Mouse (Mus musculus) embryonic fibroblast, embryonic 13.5 days (primary cell): ENCODE results near the gene Gm28778. TPM values are rescaled to one million over a fixed set of nuclear protein-coding genes. Genes with fewer than 3 reads are reported as not detected.
A peak's percentile ranks its signal among the peaks of the same experiment; 100 is the strongest.
"Not testable (repeated sequence)": the region's sequence is repeated elsewhere in the genome, so short reads cannot be mapped to it uniquely, and the experiment has no call there.

ENCODE experiments used
- H3K27ac ChIP-seq: 2 replicates; pipeline ENCODE4 v1.5.1; 2012; ENCODE audit warnings: low read length, control low read depth, inconsistent platforms; ENCODE audit not compliant: insufficient read depth
- H3K4me1 ChIP-seq: 2 replicates; pipeline ENCODE4 v1.6.1; 2011; ENCODE audit warnings: low read length; ENCODE audit not compliant: control insufficient read depth, insufficient read depth
- H3K4me3 ChIP-seq: 2 replicates; pipeline ENCODE4 v1.5.1; 2011; ENCODE audit warnings: mild to moderate bottlenecking, control low read depth, low read length; ENCODE audit not compliant: insufficient read depth
- CTCF ChIP-seq: IDR thresholded peaks from 2 replicates; pipeline ENCODE4 v1.5.1; 2011; ENCODE audit warnings: mild to moderate bottlenecking, control low read depth, low read length, moderate library complexity, borderline replicate concordance; ENCODE audit not compliant: insufficient read depth
- POLR2A ChIP-seq: IDR thresholded peaks from 2 replicates; pipeline ENCODE4 v1.6.1; 2011; ENCODE audit warnings: low read depth, mild to moderate bottlenecking, control low read depth, low read length, moderate library complexity
- polyA plus RNA-seq: library from polyadenylated mRNA; stranded (reverse); fragments of >200 nt; gene quantifications from 2 replicates; pipeline ENCODE4 v1.2.4, GENCODE M21; 2011; ENCODE audit warnings: low read depth; ENCODE audit not compliant: missing spikeins, insufficient read length

The Gm28778 gene
- polyA plus RNA-seq, 1 experiment = not detected

DNA sequence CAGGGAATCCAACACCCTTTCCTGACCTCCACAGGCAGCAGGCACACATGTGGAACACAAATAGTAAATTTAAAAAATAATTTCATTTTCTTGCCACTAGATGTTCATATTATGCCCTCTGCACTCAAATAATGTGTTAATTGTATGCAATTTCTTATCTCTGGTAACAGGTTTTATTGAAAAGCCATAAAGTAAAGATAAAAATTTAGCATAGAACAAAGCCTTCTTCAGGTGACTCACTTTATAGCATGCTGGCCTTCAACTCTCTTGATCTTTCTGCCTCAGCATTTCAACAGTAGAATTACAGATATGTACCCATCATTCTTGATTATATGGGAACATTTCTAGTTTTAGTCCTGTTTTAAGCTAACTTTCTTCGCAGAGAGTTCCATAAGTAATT lies 27.4 kb downstream of the Gm28778 start:
- no peaks in the 10 kb centered on the region for H3K4me1 ChIP-seq
- TF ChIP-seq POLR2A (no peak), CTCF (no peak)
- no peak overlapping the region for H3K4me3 ChIP-seq
- H3K27ac ChIP-seq = no peak overlapping the region

- TF ChIP-seq POLR2A (no peak), CTCF (no peak)
- no peaks in the 10 kb centered on the region for H3K4me1 ChIP-seq
- no peak overlapping the region for H3K4me3 ChIP-seq
- H3K27ac ChIP-seq = no peak overlapping the region
These were observed 28.1 kb downstream of the Gm28778 start for GRCm38 (mm10) chr1:53324827-53325494.

GRCm38 (mm10) chr1:53333527-53333926 lies 36.6 kb downstream of the Gm28778 start:
- H3K27ac ChIP-seq, H3K4me1 ChIP-seq, H3K4me3 ChIP-seq: not testable (repeated sequence)

DNA sequence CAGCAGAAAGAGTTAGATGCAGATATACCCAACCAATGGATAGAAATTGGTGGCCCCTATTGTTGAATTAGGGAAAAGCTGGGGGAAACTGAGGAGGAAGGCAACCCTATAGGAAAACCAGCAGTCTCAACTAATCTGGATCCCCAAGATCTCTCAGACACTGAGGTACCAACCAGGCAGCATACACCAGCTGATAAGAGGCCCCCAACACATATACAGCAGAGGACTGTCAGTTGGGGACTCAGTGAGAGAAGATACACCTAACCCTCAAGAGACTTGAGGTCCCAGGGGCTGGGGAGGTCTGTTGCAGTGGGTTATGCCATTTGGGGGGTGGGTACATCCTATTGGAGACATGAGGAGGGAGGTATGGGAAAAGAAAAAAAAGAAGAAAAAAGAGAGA lies 38.6 kb downstream of the Gm28778 start:
- no peak for TF ChIP-seq CTCF
- TF ChIP-seq POLR2A = no peak
- Histone ChIP-seq H3K4me3 (no peak overlapping the region), H3K4me1 (no peaks in the 10 kb centered on the region), H3K27ac (no peak overlapping the region)

GRCm38 (mm10) chr1:53337403-53337802 lies 40.5 kb downstream of the Gm28778 start:
- H3K27ac ChIP-seq, H3K4me3 ChIP-seq, H3K4me1 ChIP-seq: not testable (repeated sequence)

DNA sequence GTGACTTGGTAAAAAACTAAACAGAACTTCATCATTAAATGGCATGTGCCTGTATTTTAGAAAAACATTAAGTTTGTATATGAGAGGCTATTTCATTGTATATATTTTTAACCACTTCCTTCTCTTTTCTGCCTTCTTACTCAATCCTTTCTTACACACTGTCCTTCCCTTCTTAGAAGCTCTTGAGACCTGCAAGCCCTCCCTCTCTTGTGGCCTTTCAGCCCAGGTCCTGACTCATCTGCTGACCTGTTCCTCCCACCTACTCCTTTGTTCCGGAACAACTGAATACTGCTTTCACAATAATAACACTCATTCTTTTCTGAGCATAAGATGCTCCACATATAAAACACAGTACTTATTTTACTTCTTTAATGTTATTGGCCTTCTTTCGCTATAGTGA lies 44.2 kb downstream of the Gm28778 start:
- H3K4me3 ChIP-seq = no peak overlapping the region
- no peak overlapping the region for H3K27ac ChIP-seq
- no peaks in the 10 kb centered on the region for H3K4me1 ChIP-seq
- TF ChIP-seq CTCF (no peak), POLR2A (no peak)

DNA sequence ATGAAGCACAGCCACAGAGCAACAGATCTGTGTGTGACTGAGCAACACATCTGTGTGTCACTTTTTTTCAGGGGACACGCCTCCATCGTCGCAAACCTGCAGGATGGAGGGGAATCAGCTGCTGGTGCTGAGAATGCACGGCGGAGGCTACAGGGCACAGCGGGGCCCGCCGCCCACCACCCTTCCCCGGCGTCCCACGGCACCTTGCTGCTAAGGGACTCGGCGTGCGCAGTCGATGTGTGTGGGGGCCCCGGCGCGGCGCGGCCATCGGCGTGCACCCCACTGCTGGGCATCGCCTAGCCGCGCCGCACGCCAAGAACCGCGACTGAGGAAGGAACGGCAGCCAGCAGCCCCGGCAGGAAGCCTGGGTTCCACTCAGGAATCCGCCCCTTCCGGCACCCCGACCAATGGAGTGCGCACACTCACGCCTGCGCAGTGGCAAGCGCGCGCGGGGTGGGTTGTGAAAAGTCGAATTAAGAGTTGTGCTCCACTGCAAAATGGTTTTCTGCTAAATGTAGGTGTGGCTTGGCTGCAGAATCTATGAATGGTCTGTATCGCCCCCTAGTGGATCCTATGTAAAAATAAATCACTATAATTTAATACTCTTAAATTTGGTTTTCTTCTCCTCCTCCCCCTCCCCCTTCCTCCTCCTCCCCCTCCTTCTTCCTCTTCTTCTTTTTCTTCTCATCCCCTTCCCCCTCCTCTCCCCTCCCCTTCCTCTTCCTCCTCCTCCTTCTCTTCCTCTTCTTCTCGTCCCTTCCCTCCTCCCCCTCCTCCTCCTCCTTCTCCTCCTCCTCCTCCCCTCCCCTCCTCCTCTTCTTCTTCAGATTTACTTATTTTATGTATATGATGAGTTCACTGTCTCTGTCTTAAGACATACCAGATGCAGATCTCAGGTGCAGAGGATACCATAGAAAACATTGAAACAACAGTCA lies 55.7 kb downstream of the Gm28778 start, which contains the start of the genes Asdurf, Gm28551 and Asnsd1:
TSS of gene Asdurf (minus strand) at position 293 of the 935 bp plus-strand sequence.
TSS of gene Gm28551 (minus strand) at position 341 of the 935 bp plus-strand sequence.
TSS of gene Asnsd1 (minus strand) at position 426 of the 935 bp plus-strand sequence.
- no peaks in the 10 kb centered on the region for H3K4me1 ChIP-seq

DNA sequence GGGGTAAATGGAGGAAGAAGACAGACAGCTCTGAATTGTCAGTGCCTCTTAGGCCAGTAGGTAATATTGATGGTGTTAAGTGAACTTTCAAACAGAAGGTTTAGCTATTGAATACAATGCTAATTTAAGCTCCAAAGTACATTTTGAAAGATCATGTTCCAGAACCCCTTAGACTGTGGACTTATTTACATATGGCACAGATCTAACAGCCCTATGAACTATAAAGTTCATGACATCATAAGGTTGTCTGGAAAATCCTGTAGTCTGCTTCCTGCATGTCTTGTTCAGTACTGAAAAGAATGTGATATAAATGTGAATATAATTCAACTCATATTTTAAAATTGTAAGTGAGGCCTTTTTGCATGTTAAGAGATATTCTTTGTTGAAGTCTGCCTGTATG lies 62.1 kb downstream of the Gm28778 start:
- TF ChIP-seq POLR2A (no peak), CTCF (no peak)
- no peaks in the 10 kb centered on the region for H3K4me1 ChIP-seq
- H3K27ac ChIP-seq = no peak overlapping the region
- H3K4me3 ChIP-seq = no peak overlapping the region

More for the DNA sequence above, 55.7 kb downstream of the Gm28778 start, which contains the start of the genes Asdurf, Gm28551 and Asnsd1:
- Histone ChIP-seq H3K4me3 (peak within 1 kb of the TSS; percentile 69), H3K27ac (peak within 1 kb of the TSS; percentile 65; the same call in 1 of the 2 replicates)
- TF ChIP-seq POLR2A (peak; percentile 88), CTCF (no peak)

Other genes starting within 250 kb of the Gm28778 start
- gene Mstn, start 235.5 kb upstream of the Gm28778 start, polyA plus RNA-seq = not detected in 2 replicates
- gene 1700019A02Rik, start 109.5 kb upstream of the Gm28778 start, polyA plus RNA-seq = not detected in 2 replicates
- gene Pms1, start 93 bp upstream of the Gm28778 start, polyA plus RNA-seq = 8.3 and 8.5 TPM in 2 replicates
- gene Ormdl1, start within 50 bp of the Gm28778 start, polyA plus RNA-seq = 14.0 and 15.3 TPM in 2 replicates
- gene Osgepl1, start 16.5 kb downstream of the Gm28778 start, polyA plus RNA-seq = 8.0 and 11.2 TPM in 2 replicates
- 5.6 and 7.7 TPM in 2 replicates for gene Asdurf, start 55.5 kb downstream of the Gm28778 start, polyA plus RNA-seq
- not detected in 2 replicates for gene Gm28551, start 55.6 kb downstream of the Gm28778 start, polyA plus RNA-seq
- 63.4 and 78.7 TPM in 2 replicates for gene Asnsd1, start 55.6 kb downstream of the Gm28778 start, polyA plus RNA-seq